In genomic region chr16:72159411-72159810, GRCm38 (mm10) we compare ENCODE assay signal across 28 mouse cellular contexts.
DNase-seq lines count a peak whose midpoint lies in the region; ATAC-seq lines count a peak whose summit lies in the region.
"Had no signal": no experiment of that assay in that cellular context is flagged by ENCODE, and none has a peak within 500 bp of the region (broad histone marks: within the 10 kb centered on the region; RNA-seq: fewer than 3 reads in every experiment).

No protein-coding gene starts in this region.

- H3K36me3 ChIP-seq in midbrain, embryonic 11.5 days (ENCODE audit: control insufficient read depth, insufficient read depth, low read length), result no peaks in the 10 kb centered on the region
- H3K36me3 ChIP-seq in midbrain, embryonic 15.5 days (replicated peaks), result no peaks in the 10 kb centered on the region
- H3K36me3 ChIP-seq: embryonic facial prominence, embryonic 13.5 days; embryonic facial prominence, embryonic 15.5 days; forebrain, embryonic 10.5 days; forebrain, embryonic 12.5 days; G1E had no signal

- H3K9me3 ChIP-seq in midbrain, embryonic 11.5 days (ENCODE audit: control insufficient read depth, low read length), result no peaks in the 10 kb centered on the region
- H3K9me3 ChIP-seq in midbrain, embryonic 15.5 days, result no peaks in the 10 kb centered on the region
- H3K9me3 ChIP-seq: embryonic facial prominence, embryonic 13.5 days; embryonic facial prominence, embryonic 15.5 days; forebrain, embryonic 10.5 days; forebrain, embryonic 12.5 days had no signal

- no peaks in the 10 kb centered on the region for H3K4me1 ChIP-seq in midbrain, embryonic 11.5 days (ENCODE audit: control insufficient read depth, insufficient read depth, low read length)
- no peaks in the 10 kb centered on the region for H3K4me1 ChIP-seq in midbrain, embryonic 15.5 days
- H3K4me1 ChIP-seq: embryonic facial prominence, embryonic 13.5 days; embryonic facial prominence, embryonic 15.5 days; forebrain, embryonic 10.5 days; forebrain, embryonic 12.5 days had no signal

- peak; percentile 73 for DNase-seq in midbrain, embryonic 11.5 days (ENCODE audit: low spot score, missing footprints)
- DNase-seq in 3T3-L1 (ENCODE audit: low read depth, low spot score), result peak; percentile 70
- DNase-seq in Muller cell, postnatal 12 days (ENCODE audit: inconsistent ontology term), result peak; percentile 12
- DNase-seq in forelimb bud, embryonic 11.5 days (ENCODE audit: low read depth, low spot score), result peak; percentile 5
- no peak for DNase-seq in neural tube, embryonic 10.5 days (ENCODE audit: extremely low spot score, low spot score)
- no peak for DNase-seq in urinary bladder, postnatal 14 days (ENCODE audit: low spot score)
- DNase-seq in gastrocnemius, postnatal 36 days, result no peak
- DNase-seq: adrenal gland, adult 8-10 months; adrenal gland, postnatal 14 days; adrenal gland, postnatal 36 days; B cell, adult 2 months; cerebellum, adult 11-12 months; cerebellum, adult 2 months; cerebellum, adult 9-10 months; cerebellum, postnatal 10 days; cerebellum, postnatal 25 days had no signal

- H3K4me2 ChIP-seq in midbrain, embryonic 11.5 days, result no peak overlapping the region
- no peak overlapping the region for H3K4me2 ChIP-seq in midbrain, embryonic 15.5 days
- H3K4me2 ChIP-seq: embryonic facial prominence, embryonic 13.5 days; embryonic facial prominence, embryonic 15.5 days; forebrain, embryonic 12.5 days had no signal

- H3K27me3 ChIP-seq in midbrain, embryonic 11.5 days (ENCODE audit: control insufficient read depth, insufficient read depth, low read length), result no peaks in the 10 kb centered on the region
- H3K27me3 ChIP-seq in midbrain, embryonic 15.5 days (replicated peaks), result no peaks in the 10 kb centered on the region
- H3K27me3 ChIP-seq: CH12.LX; embryonic facial prominence, embryonic 13.5 days; embryonic facial prominence, embryonic 15.5 days; forebrain, embryonic 12.5 days had no signal

- 84% methylated on average over 4 of the region's 4 CpGs for WGBS in midbrain, embryonic 11.5 days
- WGBS in midbrain, embryonic 15.5 days, result 89% methylated on average over 4 of the region's 4 CpGs

- intact Hi-C loops in gastrocnemius, postnatal 36 days (cut with DNase I), result no loop called here

- ATAC-seq in midbrain, embryonic 11.5 days (ENCODE audit: low FRiP score), result no peak
- ATAC-seq in midbrain, embryonic 15.5 days (replicated peaks), result no peak
- ATAC-seq: activated CD4-positive, CD25-positive, alpha-beta regulatory T cell, adult 4 months; CD4-positive, CD25-positive, alpha-beta regulatory T cell, adult 4 months; forebrain, embryonic 14.5 days; forebrain, embryonic 16.5 days had no signal

- H3K27ac ChIP-seq in midbrain, embryonic 11.5 days (ENCODE audit: low read depth, low read length), result no peak overlapping the region
- no peak overlapping the region for H3K27ac ChIP-seq in midbrain, embryonic 15.5 days
- H3K27ac ChIP-seq: embryonic facial prominence, embryonic 13.5 days; embryonic facial prominence, embryonic 15.5 days; forebrain, embryonic 10.5 days; forebrain, embryonic 12.5 days had no signal

- no peak overlapping the region for H3K9ac ChIP-seq in midbrain, embryonic 11.5 days (ENCODE audit: low read length)
- H3K9ac ChIP-seq in midbrain, embryonic 15.5 days, result no peak overlapping the region
- H3K9ac ChIP-seq: embryonic facial prominence, embryonic 13.5 days; embryonic facial prominence, embryonic 15.5 days; forebrain, embryonic 12.5 days had no signal

- no peak overlapping the region for H3K4me3 ChIP-seq in midbrain, embryonic 11.5 days (ENCODE audit: low read depth, low read length)
- no peak overlapping the region for H3K4me3 ChIP-seq in midbrain, embryonic 15.5 days
- H3K4me3 ChIP-seq: embryonic facial prominence, embryonic 13.5 days; embryonic facial prominence, embryonic 15.5 days; erythroblast, embryonic 14.5 days; forebrain, embryonic 10.5 days; forebrain, embryonic 12.5 days had no signal

Comparison
In these comparisons a context has a peak if more than half of its experiments do, and no peak if none do; other contexts are left out.
1. DNase-seq: peak in midbrain, embryonic 11.5 days (single experiment), 3T3-L1 (single experiment), Muller cell, postnatal 12 days (single experiment) and forelimb bud, embryonic 11.5 days (single experiment); none in neural tube, embryonic 10.5 days (single experiment), urinary bladder, postnatal 14 days (single experiment) and gastrocnemius, postnatal 36 days (0 of 2).